Mouse (Mus musculus) midbrain, embryonic 11.5 days (tissue): ENCODE measurements around the gene Mapk12. TPM values are rescaled to one million over a fixed set of nuclear protein-coding genes. Genes with fewer than 3 reads are reported as not detected.

Experiments used
- ATAC-seq: fragments of 200-750 bp; cut with Nextera tagmentation; 2 replicates; pipeline ENCODE4 v1.8.0; 2017; ENCODE audit warnings: moderate TSS enrichment, moderate library complexity; ENCODE audit not compliant: low FRiP score
- DNase-seq: peaks from one replicate; pipeline ENCODE4 v3.0.0; 2015; ENCODE audit warnings: low spot score; ENCODE audit errors: missing footprints
- H3K27ac ChIP-seq: fragments of 300-500 bp; sonication (generic); 2 replicates; pipeline ENCODE4 v1.5.1; 2014; ENCODE audit warnings: low read depth, low read length
- H3K27me3 ChIP-seq: fragments of 300-500 bp; sonication (generic); 2 replicates; pipeline ENCODE4 v1.6.1; 2014; ENCODE audit warnings: mild to moderate bottlenecking, low read length, moderate library complexity, mixed read lengths; ENCODE audit not compliant: control insufficient read depth, insufficient read depth
- H3K36me3 ChIP-seq: fragments of 300-500 bp; sonication (generic); 2 replicates; pipeline ENCODE4 v1.6.1; 2014; ENCODE audit warnings: mild to moderate bottlenecking, low read length, moderate library complexity, mixed read lengths; ENCODE audit not compliant: control insufficient read depth, insufficient read depth
- H3K4me1 ChIP-seq: fragments of 300-500 bp; sonication (generic); 2 replicates; pipeline ENCODE4 v1.6.1; 2014; ENCODE audit warnings: low read length; ENCODE audit not compliant: control insufficient read depth, insufficient read depth
- H3K4me2 ChIP-seq: fragments of 300-500 bp; sonication (generic); 2 replicates; pipeline ENCODE4 v1.6.1; 2014; ENCODE audit warnings: mild to moderate bottlenecking, moderate library complexity
- H3K4me3 ChIP-seq: fragments of 300-500 bp; sonication (generic); 2 replicates; pipeline ENCODE4 v1.5.1; 2014; ENCODE audit warnings: low read depth, low read length
- H3K9ac ChIP-seq: fragments of 300-500 bp; sonication (generic); 2 replicates; pipeline ENCODE4 v1.6.1; 2014; ENCODE audit warnings: low read length
- H3K9me3 ChIP-seq: fragments of 300-500 bp; sonication (generic); 2 replicates; pipeline ENCODE4 v1.6.1; 2016; ENCODE audit warnings: low read length; ENCODE audit not compliant: control insufficient read depth
- WGBS: fragments of 180-500 bp; shearing (Covaris S2); extraction: QIAGEN DNeasy Blood & Tissue Kit; methylation state at CpG from one replicate; pipeline ENCODE4 v1.1.7; 2014; 5-methylcytosine and 5-hydroxymethylcytosine counted together
- polyA plus RNA-seq: library from polyadenylated mRNA; unstranded; fragments of >200 nt; fragmentation: Nextera tagmentation; extraction: Ambion mirVana; gene quantifications from 2 replicates; pipeline ENCODE4 v1.2.1, GENCODE M21; 2014

Gene Mapk12
- polyA plus RNA-seq, 1 experiment from 2014 or later, result 27.0 TPM

DNA sequence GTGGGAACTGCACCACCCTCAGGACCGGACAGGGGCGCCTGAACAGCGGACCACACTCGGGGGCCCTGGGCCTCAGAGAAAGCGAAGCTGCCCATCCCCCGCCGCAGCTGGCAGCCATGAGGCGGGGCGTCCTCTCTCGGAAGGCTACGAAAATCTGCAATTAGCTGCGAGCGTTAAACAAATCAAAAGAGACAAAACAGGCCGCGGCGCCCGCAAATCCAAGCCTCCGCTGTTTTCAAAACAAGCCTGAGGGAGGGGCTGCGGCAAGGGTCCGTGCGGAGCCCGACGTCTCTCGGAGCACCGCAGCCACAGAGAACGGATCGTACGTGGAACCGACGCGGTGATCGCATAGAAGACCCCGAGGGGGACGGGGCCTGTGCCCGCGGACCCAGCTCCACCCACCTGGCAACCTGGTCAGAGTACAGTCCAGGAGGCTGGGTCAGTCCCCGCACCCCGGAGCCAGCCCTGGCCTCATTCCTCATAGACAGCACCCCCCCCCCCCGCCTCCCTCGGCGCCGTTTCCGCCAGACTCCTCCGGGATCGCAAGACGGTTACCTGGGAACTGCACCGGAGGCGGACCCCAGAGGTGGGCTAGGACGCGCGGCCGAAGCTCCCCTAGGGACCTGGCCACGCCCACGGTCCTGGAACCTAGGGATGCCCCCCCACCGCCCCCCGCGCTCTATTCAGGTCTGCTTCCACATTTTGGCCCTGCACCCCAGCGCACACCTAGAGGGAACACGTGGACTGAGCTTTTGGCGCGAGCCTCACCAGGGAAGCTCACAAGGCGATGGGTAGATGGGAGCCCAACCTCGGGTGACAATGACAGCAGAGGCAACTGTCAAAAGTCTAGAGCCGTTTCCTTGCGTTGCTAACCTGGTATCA, 32.8 kb upstream of the Mapk12 start:
- H3K27ac ChIP-seq, result peak overlapping the region; percentile 54
- H3K4me2 ChIP-seq, result peak overlapping the region; percentile 99
- peaks cover 65% of the 10 kb centered on the region for H3K4me1 ChIP-seq
- peak overlapping the region; percentile 52 for H3K4me3 ChIP-seq
- ATAC-seq (peak; percentile 45), DNase-seq (peak; percentile 95)
- no peaks in the 10 kb centered on the region for H3K27me3 ChIP-seq
- peaks cover 5% of the 10 kb centered on the region; the same call in 1 of the 2 replicates for H3K36me3 ChIP-seq
- peak overlapping the region; percentile 68 for H3K9ac ChIP-seq
- H3K9me3 ChIP-seq, result no peaks in the 10 kb centered on the region
- WGBS, result under 1% methylated on average over 62 of the region's 65 CpGs

DNA sequence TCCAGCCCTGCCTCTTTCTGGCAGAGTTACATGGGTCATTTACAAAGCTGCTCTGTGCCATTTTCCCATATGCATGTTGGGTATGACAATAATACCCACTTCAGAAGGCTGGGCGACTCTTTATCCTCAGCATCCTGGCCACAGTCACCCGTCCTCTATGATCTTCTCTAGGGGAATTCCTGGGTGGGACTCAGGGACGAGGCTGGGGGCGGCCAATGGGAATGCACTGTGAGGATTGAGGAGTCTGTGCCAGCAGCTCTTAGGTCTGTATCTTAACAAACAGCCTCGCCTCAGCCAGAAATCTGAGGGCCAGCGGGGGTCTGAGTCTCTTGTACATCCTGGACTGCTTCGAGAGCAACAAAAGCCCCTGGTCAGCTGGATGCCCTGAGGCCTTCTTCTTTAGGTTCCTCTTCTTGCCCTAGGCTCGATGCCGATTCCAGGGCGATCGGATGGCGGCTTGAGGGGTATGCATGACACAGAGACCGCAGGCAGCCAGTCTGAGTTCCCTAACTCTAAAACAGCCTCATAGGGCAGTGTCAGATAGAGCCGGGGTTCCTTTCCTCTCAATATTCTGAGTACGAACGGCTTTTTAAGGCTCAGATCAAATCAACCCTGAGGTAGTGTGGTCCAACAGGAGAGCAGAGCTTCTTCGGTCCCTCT, 31.9 kb upstream of the Mapk12 start:
- peak overlapping the region; percentile 52 for H3K4me3 ChIP-seq
- H3K4me2 ChIP-seq, result peak overlapping the region; percentile 99
- no peaks in the 10 kb centered on the region for H3K27me3 ChIP-seq
- H3K9ac ChIP-seq, result peak overlapping the region; percentile 68
- H3K9me3 ChIP-seq, result no peaks in the 10 kb centered on the region
- peaks cover 56% of the 10 kb centered on the region for H3K4me1 ChIP-seq
- peak overlapping the region; percentile 54; the same call in 1 of the 2 replicates for H3K27ac ChIP-seq
- DNase-seq (peak; percentile 81), ATAC-seq (no peak)
- peaks cover 10% of the 10 kb centered on the region for H3K36me3 ChIP-seq
- 37% methylated on average over 17 of the region's 17 CpGs for WGBS

DNA sequence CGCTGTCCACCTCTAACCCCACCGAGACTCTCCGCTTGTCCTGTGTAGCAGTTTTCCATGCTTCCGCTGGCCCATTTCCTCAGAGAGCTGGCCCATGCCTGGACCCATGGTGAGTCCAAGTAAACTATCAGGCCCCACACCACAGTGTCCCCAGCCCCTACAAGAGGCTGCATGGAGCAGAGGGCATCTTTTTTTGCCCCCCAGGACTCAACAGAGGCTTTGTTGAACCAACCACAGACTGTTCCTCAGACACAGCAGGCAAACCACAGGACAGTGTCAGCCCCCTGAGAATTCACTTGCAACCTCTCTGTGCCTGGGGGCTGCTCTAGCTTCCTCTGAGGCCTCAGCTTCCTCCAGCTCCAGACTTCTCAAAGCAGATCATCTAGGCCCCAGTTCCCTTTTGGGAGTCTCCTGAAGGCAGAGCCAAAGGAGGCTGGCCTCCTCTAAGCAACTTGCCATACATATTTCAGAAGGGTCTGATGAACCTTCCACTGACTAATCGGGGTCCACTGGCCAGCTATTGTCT, 31.1 kb upstream of the Mapk12 start:
- H3K9ac ChIP-seq, result no peak overlapping the region
- DNase-seq (peak; percentile 82), ATAC-seq (no peak)
- peaks cover 18% of the 10 kb centered on the region for H3K36me3 ChIP-seq
- H3K4me3 ChIP-seq, result no peak overlapping the region
- H3K4me1 ChIP-seq, result peaks cover 49% of the 10 kb centered on the region
- no peak overlapping the region for H3K4me2 ChIP-seq
- H3K27me3 ChIP-seq, result no peaks in the 10 kb centered on the region
- H3K27ac ChIP-seq, result no peak overlapping the region
- H3K9me3 ChIP-seq, result no peaks in the 10 kb centered on the region
- WGBS, result 90% methylated on average over 5 of the region's 5 CpGs

DNA sequence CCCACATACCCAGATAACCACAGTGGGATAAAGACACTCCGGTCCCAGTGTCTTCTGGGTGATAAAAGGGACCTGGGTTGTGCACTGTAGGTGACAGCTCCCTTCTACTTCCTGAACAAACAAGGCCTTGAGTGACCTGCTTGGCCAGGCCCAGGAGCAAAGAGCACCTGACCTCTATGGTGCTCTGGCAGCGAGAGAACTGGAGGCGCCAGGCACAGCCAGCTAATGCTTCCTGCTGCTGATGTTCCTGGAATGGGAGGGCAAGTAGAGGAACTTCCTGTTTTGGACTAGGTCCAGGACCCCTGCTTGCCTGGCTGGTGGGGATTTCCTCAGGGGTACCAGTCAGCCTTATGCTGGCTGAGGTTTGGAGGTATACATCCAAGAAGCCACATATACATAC, 29.6 kb upstream of the Mapk12 start:
- Histone ChIP-seq H3K9me3 (no peaks in the 10 kb centered on the region), H3K36me3 (peaks cover 28% of the 10 kb centered on the region), H3K4me2 (no peak overlapping the region), H3K4me3 (no peak overlapping the region), H3K9ac (0 out of 2 replicates have a peak overlapping the region, but pooled peaks have one; percentile 5), H3K27ac (no peak overlapping the region), H3K4me1 (peaks cover 42% of the 10 kb centered on the region), H3K27me3 (no peaks in the 10 kb centered on the region)
- WGBS, result 66% methylated on average over 3 of the region's 3 CpGs
- DNase-seq, result no peak
- ATAC-seq, result no peak

DNA sequence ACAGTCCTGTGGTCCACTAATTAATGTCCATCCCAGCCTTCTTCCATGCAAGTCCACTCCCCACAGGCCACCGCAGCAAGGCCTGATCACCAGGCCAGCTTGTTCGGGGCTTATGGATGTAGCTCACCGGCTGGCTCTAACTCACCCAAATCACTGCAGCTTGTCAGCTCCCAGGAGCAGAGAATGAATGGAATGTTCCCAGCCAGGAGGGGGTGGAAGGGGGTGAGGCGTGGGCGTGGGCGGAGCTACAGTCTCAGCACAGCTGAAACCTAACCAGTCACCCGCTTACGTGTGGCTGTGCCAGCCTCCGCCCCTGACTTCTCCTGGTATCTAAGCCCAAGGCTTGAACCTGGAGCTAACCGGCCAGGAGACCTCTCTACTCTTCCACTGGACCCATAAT, 28.9 kb upstream of the Mapk12 start:
- no peak overlapping the region for H3K27ac ChIP-seq
- DNase-seq (peak; percentile 93), ATAC-seq (peak; percentile 38; the same call in 1 of the 2 replicates)
- H3K4me1 ChIP-seq, result peaks cover 36% of the 10 kb centered on the region
- H3K36me3 ChIP-seq, result peaks cover 28% of the 10 kb centered on the region
- H3K9me3 ChIP-seq, result no peaks in the 10 kb centered on the region
- 0 out of 2 replicates have a peak overlapping the region, but pooled peaks have one; percentile 5 for H3K9ac ChIP-seq
- no peak overlapping the region for H3K4me3 ChIP-seq
- no peak overlapping the region for H3K4me2 ChIP-seq
- 7% methylated on average over 10 of the region's 10 CpGs for WGBS
- no peaks in the 10 kb centered on the region for H3K27me3 ChIP-seq

DNA sequence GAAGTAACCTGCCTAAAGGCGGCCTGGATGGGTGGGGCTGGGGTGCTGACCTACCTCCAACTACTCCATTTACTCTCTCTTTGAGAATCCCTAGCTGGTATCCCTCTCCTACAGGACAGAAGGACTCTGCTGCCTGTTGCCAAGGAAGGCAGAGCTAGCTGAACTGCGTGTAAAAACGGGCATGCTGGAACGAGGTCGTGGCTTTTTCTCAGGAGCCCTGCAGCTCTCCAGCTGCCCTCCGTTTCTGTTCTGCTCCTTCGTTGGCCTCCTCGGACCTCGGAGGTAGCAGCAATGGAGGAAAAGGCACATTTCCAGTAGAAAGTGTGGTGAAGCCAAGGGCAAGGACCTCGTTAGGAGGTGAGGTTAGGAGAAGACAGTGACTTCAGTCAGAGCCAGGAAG, 28.4 kb upstream of the Mapk12 start:
- H3K9ac ChIP-seq, result no peak overlapping the region
- DNase-seq (no peak), ATAC-seq (no peak)
- peaks cover 31% of the 10 kb centered on the region for H3K4me1 ChIP-seq
- no peak overlapping the region for H3K4me3 ChIP-seq
- H3K9me3 ChIP-seq, result no peaks in the 10 kb centered on the region
- H3K4me2 ChIP-seq, result no peak overlapping the region
- H3K27me3 ChIP-seq, result no peaks in the 10 kb centered on the region
- H3K36me3 ChIP-seq, result peaks cover 32% of the 10 kb centered on the region
- H3K27ac ChIP-seq, result no peak overlapping the region
- WGBS, result 67% methylated on average over 10 of the region's 10 CpGs

DNA sequence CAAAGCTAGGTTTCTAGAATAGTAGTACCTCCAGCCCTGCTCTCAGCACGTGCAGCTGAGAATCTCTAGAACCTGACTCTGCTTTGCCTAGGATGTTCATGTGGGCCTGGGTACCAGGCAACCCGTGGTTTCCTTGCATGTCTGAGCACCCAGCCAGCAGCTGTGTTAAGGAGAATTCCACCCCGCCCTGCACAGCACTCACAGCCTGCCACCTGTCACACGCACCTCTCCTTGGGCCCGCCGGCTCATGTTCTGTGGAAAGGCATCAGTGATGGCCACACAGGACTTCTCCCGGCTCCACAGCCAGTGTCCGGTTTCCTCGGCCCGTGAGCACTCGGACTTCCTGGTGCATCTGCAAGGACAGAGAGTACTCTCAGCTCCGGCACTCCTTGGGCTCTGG, 25.0 kb upstream of the Mapk12 start:
- DNase-seq, result no peak
- peaks cover 13% of the 10 kb centered on the region for H3K4me1 ChIP-seq
- ATAC-seq, result no peak
- WGBS, result 93% methylated on average over 12 of the region's 12 CpGs
- H3K9me3 ChIP-seq, result no peaks in the 10 kb centered on the region
- no peak overlapping the region for H3K9ac ChIP-seq
- no peak overlapping the region for H3K27ac ChIP-seq
- H3K4me2 ChIP-seq, result no peak overlapping the region
- peaks cover 56% of the 10 kb centered on the region for H3K36me3 ChIP-seq
- no peaks in the 10 kb centered on the region for H3K27me3 ChIP-seq
- no peak overlapping the region for H3K4me3 ChIP-seq

DNA sequence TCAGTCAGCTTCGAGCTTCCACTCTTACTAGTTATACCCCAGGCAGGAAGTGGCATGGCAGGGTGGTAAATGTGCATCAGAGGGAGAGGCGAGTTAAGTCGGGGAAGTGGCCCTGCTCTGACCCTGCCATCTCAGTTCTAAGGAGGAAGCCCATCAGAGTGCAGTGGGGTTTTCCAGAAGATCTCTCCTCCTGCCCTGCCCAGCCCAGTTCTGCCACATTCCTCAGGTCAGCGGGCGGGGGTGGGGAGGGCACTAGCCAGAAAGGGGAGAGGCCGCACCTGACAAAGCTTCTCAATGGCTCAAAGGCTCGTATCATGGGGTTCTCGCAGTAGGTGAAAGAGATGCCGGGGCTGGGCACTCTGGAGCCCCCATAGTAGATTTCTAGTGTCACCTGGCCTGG, 20.9 kb upstream of the Mapk12 start:
- H3K27me3 ChIP-seq, result no peaks in the 10 kb centered on the region
- no peak overlapping the region for H3K4me2 ChIP-seq
- WGBS, result 90% methylated on average over 9 of the region's 9 CpGs
- no peak for ATAC-seq
- no peak overlapping the region for H3K4me3 ChIP-seq
- H3K27ac ChIP-seq, result no peak overlapping the region
- H3K9me3 ChIP-seq, result no peaks in the 10 kb centered on the region
- no peak overlapping the region for H3K9ac ChIP-seq
- peaks cover 60% of the 10 kb centered on the region for H3K36me3 ChIP-seq
- DNase-seq, result peak; percentile 78
- no peaks in the 10 kb centered on the region for H3K4me1 ChIP-seq

DNA sequence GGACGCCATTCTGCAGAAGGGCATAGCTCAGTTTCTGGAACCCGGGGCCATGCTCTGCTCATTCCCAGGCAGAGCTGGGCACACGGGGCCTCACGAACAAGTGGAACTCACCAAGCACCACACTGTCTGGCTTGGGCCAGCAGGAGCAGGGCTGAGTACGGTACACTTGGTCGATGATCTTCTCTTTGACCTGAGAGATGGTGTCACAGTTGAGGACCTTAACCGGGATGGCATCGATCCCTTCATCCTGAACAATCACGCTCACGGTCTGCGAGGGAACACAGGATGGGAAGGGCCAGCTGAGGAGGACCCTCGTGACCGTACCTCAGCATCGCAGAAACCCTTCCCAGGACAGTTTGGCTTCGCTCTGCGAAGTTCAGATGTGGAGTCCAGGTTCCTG, 18.0 kb upstream of the Mapk12 start:
- no peaks in the 10 kb centered on the region for H3K4me1 ChIP-seq
- no peak overlapping the region for H3K27ac ChIP-seq
- peaks cover 54% of the 10 kb centered on the region for H3K36me3 ChIP-seq
- no peak overlapping the region for H3K4me2 ChIP-seq
- no peaks in the 10 kb centered on the region for H3K9me3 ChIP-seq
- WGBS, result 94% methylated on average over 16 of the region's 16 CpGs
- peak; percentile 84 for DNase-seq
- no peak for ATAC-seq
- no peak overlapping the region for H3K9ac ChIP-seq
- H3K4me3 ChIP-seq, result no peak overlapping the region
- no peaks in the 10 kb centered on the region for H3K27me3 ChIP-seq
